Mouse (Mus musculus) Patski (cell line): Measurements from ENCODE around the gene BC052040. TPM values are rescaled to one million over a fixed set of nuclear protein-coding genes. Genes with fewer than 3 reads are reported as not detected.
A peak's percentile ranks its signal among the peaks of the same experiment; 100 is the strongest.

ENCODE experiments used
- ATAC-seq: fragments of 100-300 bp; one replicate; pipeline ENCODE4 v1.8.0; 2021
- CTCF ChIA-PET: fragments of 350-600 bp; sonication (Branson Sonifier 250); formaldehyde crosslinking; loops from one replicate; lab custom pipeline; 2022; ENCODE audit warnings: inconsistent platforms; lab: Charles Lee
- POLR2A ChIA-PET: fragments of 350-600 bp; sonication (Branson Sonifier 250); formaldehyde crosslinking; loops from one replicate; lab custom pipeline; 2022; ENCODE audit warnings: antibody characterized with exemption, inconsistent platforms; lab: Charles Lee
- DNase-seq: peaks from one replicate; pipeline ENCODE4 v3.0.0-alpha.2; 2011; ENCODE audit warnings: low read depth, low spot score
- H3K27me3 ChIP-seq: fragments of 371-371 bp; one replicate; pipeline ENCODE4 v1.5.1; 2021
- CTCF ChIP-seq: fragments of 100-300 bp; IDR thresholded peaks from one replicate; pipeline ENCODE4 v1.5.1; 2021
- in situ Hi-C: fragments of 300-500 bp; cut with MboI; formaldehyde crosslinking; loops from 3 replicates; pipeline ENCODE4 v1.11.1; 2018; ENCODE audit warnings: low pct_unique_long_range_greater_than_20kb, mixed read lengths
- polyA plus RNA-seq: library from polyadenylated mRNA; unstranded; gene quantifications from one replicate; pipeline ENCODE4 v1.2.3, GENCODE M21; 2021

Gene BC052040
- polyA plus RNA-seq, 1 experiment from 2014 or later: 14.8 TPM

GRCm38 (mm10) chr2:115780546-115781011, 199.1 kb downstream of the BC052040 start:
- no peaks in the 10 kb centered on the region for H3K27me3 ChIP-seq
- TF ChIP-seq CTCF: no peak
- ChIA-PET CTCF (interaction anchor here (1.3 kb wide), 1 partner anchor 75 kb away, joined by 4 read pairs; no protein-coding TSS in a partner anchor), POLR2A (interaction anchor here (0.7 to 1.5 kb wide), 2 partner anchors 16 to 64 kb away, joined by 3 to 6 read pairs; no protein-coding TSS in a partner anchor)
- in situ Hi-C loops: loop anchor here (10.0 kb wide), 1 partner anchor 184 kb away; no protein-coding TSS in a partner anchor
- DNase-seq (peak; percentile 91), ATAC-seq (peak; percentile 97)

- POLR2A ChIA-PET: no interaction called here
- DNase-seq (no peak), ATAC-seq (no peak)
- in situ Hi-C loops: loop anchor here (5.0 to 10.0 kb wide), 2 partner anchors 62 to 179 kb away; no protein-coding TSS in a partner anchor
- no peaks in the 10 kb centered on the region for H3K27me3 ChIP-seq
- no peak for TF ChIP-seq CTCF
- CTCF ChIA-PET: interaction anchor here (1.0 kb wide), 1 partner anchor 12 kb away, joined by 3 read pairs; no protein-coding TSS in a partner anchor
Observed at GRCm38 (mm10) chr2:115785687-115786086, 204.2 kb downstream of the BC052040 start.

- DNase-seq (no peak), ATAC-seq (no peak)
- H3K27me3 ChIP-seq: no peaks in the 10 kb centered on the region
- ChIA-PET CTCF (no interaction called here), POLR2A (no interaction called here)
- in situ Hi-C loops: no loop called here
- no peak for TF ChIP-seq CTCF
Observed at GRCm38 (mm10) chr2:115798839-115799238, 217.3 kb downstream of the BC052040 start.

GRCm38 (mm10) chr2:115808376-115808775, 226.9 kb downstream of the BC052040 start:
- in situ Hi-C loops: no loop called here
- no peak for TF ChIP-seq CTCF
- ATAC-seq: no peak
- no peak for DNase-seq
- CTCF ChIA-PET: interaction anchor here (1.2 kb wide), 1 partner anchor 9 kb away, joined by 3 read pairs; no protein-coding TSS in a partner anchor
- H3K27me3 ChIP-seq: no peaks in the 10 kb centered on the region
- POLR2A ChIA-PET: no interaction called here

GRCm38 (mm10) chr2:115813316-115813715, 231.8 kb downstream of the BC052040 start:
- no peak for DNase-seq
- no peak for TF ChIP-seq CTCF
- in situ Hi-C loops: no loop called here
- no peak for ATAC-seq
- ChIA-PET POLR2A (interaction anchor here (0.5 kb wide), 1 partner anchor 280 kb away, joined by 3 read pairs; no protein-coding TSS in a partner anchor), CTCF (interaction anchor here (1.9 kb wide), 1 partner anchor 10 kb away, joined by 6 read pairs; no protein-coding TSS in a partner anchor)
- no peaks in the 10 kb centered on the region for H3K27me3 ChIP-seq

- ChIA-PET CTCF (interaction anchor here (1.9 kb wide), 1 partner anchor 10 kb away, joined by 6 read pairs; no protein-coding TSS in a partner anchor), POLR2A (interaction anchor here (0.5 kb wide), 1 partner anchor 280 kb away, joined by 3 read pairs; no protein-coding TSS in a partner anchor)
- H3K27me3 ChIP-seq: no peaks in the 10 kb centered on the region
- ATAC-seq (no peak), DNase-seq (no peak)
- in situ Hi-C loops: no loop called here
- TF ChIP-seq CTCF: no peak
Observed at GRCm38 (mm10) chr2:115813721-115814120, 232.2 kb downstream of the BC052040 start.

- TF ChIP-seq CTCF: no peak
- DNase-seq (no peak), ATAC-seq (no peak)
- ChIA-PET POLR2A (no interaction called here), CTCF (interaction anchor here (0.9 kb wide), 1 partner anchor 10 kb away, joined by 3 read pairs; no protein-coding TSS in a partner anchor)
- in situ Hi-C loops: no loop called here
- no peaks in the 10 kb centered on the region for H3K27me3 ChIP-seq
Observed at GRCm38 (mm10) chr2:115817959-115818358, 236.4 kb downstream of the BC052040 start.

- ChIA-PET CTCF (no interaction called here), POLR2A (interaction anchor here (0.5 kb wide), 1 partner anchor 31 kb away, joined by 4 read pairs; no protein-coding TSS in a partner anchor)
- in situ Hi-C loops: no loop called here
Observed at GRCm38 (mm10) chr2:115822361-115822760, 240.8 kb downstream of the BC052040 start.

More at GRCm38 (mm10) chr2:115822361-115822760, 240.8 kb downstream of the BC052040 start:
- no peak for TF ChIP-seq CTCF
- DNase-seq (no peak), ATAC-seq (no peak)
- H3K27me3 ChIP-seq: no peaks in the 10 kb centered on the region
